Mouse (Mus musculus) right cerebral cortex, postnatal 14 days (tissue): ENCODE data around the gene Gm17324.

Experiments used
- DNase-seq: peaks from one replicate; pipeline ENCODE4 v3.0.0; 2022

Gm17324 gene

GRCm38 (mm10) chr9:78463337-78463736, 14.8 kb upstream of the Gm17324 start:
- DNase-seq, result no peak

GRCm38 (mm10) chr9:78457026-78457425, 8.4 kb upstream of the Gm17324 start:
- no peak for DNase-seq

- no peak for DNase-seq
Observed at GRCm38 (mm10) chr9:78451382-78451781, 2.8 kb upstream of the Gm17324 start.

- no peak for DNase-seq
Observed at GRCm38 (mm10) chr9:78450404-78450803, 1.8 kb upstream of the Gm17324 start.

GRCm38 (mm10) chr9:78447606-78447972, 997 bp downstream of the Gm17324 start:
- DNase-seq, result no peak

GRCm38 (mm10) chr9:78442579-78443392, 5.8 kb downstream of the Gm17324 start, which contains the start of gene Cgas:
Gene Cgas, minus strand, starts transcription at chr9:78443237.
- peak; percentile 30 for DNase-seq

- no peak for DNase-seq
Observed at GRCm38 (mm10) chr9:78442237-78442578, 6.4 kb downstream of the Gm17324 start.

GRCm38 (mm10) chr9:78439426-78439825, 9.2 kb downstream of the Gm17324 start:
- no peak for DNase-seq

GRCm38 (mm10) chr9:78432471-78432870, 16.1 kb downstream of the Gm17324 start:
- DNase-seq, result no peak

- no peak for DNase-seq
Observed at GRCm38 (mm10) chr9:78430486-78430885, 18.1 kb downstream of the Gm17324 start.

- DNase-seq, result no peak
Observed at GRCm38 (mm10) chr9:78429551-78429950, 19.0 kb downstream of the Gm17324 start.

GRCm38 (mm10) chr9:78428870-78429432, 19.6 kb downstream of the Gm17324 start:
- no peak for DNase-seq

- DNase-seq, result no peak
Observed at GRCm38 (mm10) chr9:78428185-78428584, 20.4 kb downstream of the Gm17324 start.

- DNase-seq, result no peak
Observed at GRCm38 (mm10) chr9:78427362-78427781, 21.2 kb downstream of the Gm17324 start.

GRCm38 (mm10) chr9:78401596-78401995, 47.0 kb downstream of the Gm17324 start:
- DNase-seq, result no peak

- no peak for DNase-seq
Observed at GRCm38 (mm10) chr9:78400570-78400969, 48.0 kb downstream of the Gm17324 start.
